Mouse (Mus musculus): Measurements from ENCODE around the gene Tprgl. TPM values are rescaled to one million over a fixed set of nuclear protein-coding genes. Genes with fewer than 3 reads are reported as not detected.
A peak's percentile ranks its signal among the peaks of the same experiment; 100 is the strongest.

The Tprgl gene
- polyA plus RNA-seq (2015; fragmentation: Nextera tagmentation; extraction: Ambion mirVana): 164 and 171 TPM in 2 replicates

GRCm38 (mm10) chr4:154160538-154161390 is at the start of gene Tprgl:
Gene Tprgl, minus strand, starts transcription at chr4:154160666.
- peak; percentile 98 for ATAC-seq (replicated peaks)
- no peaks in the 10 kb centered on the region for H3K27me3 ChIP-seq
- peak within 1 kb of the TSS; percentile 72 for H3K9ac ChIP-seq (replicated peaks)
- peak within 1 kb of the TSS; percentile 81 for H3K4me3 ChIP-seq
- H3K4me2 ChIP-seq (replicated peaks): peak within 1 kb of the TSS; percentile 90
- peaks cover 19% of the 10 kb centered on the region for H3K4me1 ChIP-seq
- under 1% methylated on average over 58 of the region's 75 CpGs for WGBS
- peaks cover 30% of the 10 kb centered on the region for H3K36me3 ChIP-seq
- H3K9me3 ChIP-seq: no peaks in the 10 kb centered on the region
- peak within 1 kb of the TSS; percentile 58 for H3K27ac ChIP-seq (replicated peaks)

- no peak overlapping the region for H3K9ac ChIP-seq (replicated peaks)
- no peak overlapping the region for H3K4me3 ChIP-seq
- H3K9me3 ChIP-seq: no peaks in the 10 kb centered on the region
- H3K27me3 ChIP-seq: no peaks in the 10 kb centered on the region
- H3K36me3 ChIP-seq: no peaks in the 10 kb centered on the region
- H3K4me2 ChIP-seq (replicated peaks): no peak overlapping the region
- H3K27ac ChIP-seq (replicated peaks): no peak overlapping the region
- ATAC-seq (replicated peaks): no peak
- 13% methylated on average over 3 of the region's 3 CpGs for WGBS
- H3K4me1 ChIP-seq: 0 out of 2 replicates have a peak, but pooled peaks cover 7% of the 10 kb centered on the region
Measured at GRCm38 (mm10) chr4:154209825-154210224, 49.4 kb upstream of the Tprgl start.

GRCm38 (mm10) chr4:154209054-154209453 is 48.6 kb upstream of the Tprgl start:
- WGBS: 72% methylated on average over 6 of the region's 6 CpGs
- H3K9ac ChIP-seq (replicated peaks): no peak overlapping the region
- H3K27me3 ChIP-seq: no peaks in the 10 kb centered on the region
- ATAC-seq (replicated peaks): no peak
- H3K9me3 ChIP-seq: no peaks in the 10 kb centered on the region
- H3K4me1 ChIP-seq: 0 out of 2 replicates have a peak, but pooled peaks cover 7% of the 10 kb centered on the region
- no peak overlapping the region for H3K4me3 ChIP-seq
- no peak overlapping the region for H3K4me2 ChIP-seq (replicated peaks)
- H3K27ac ChIP-seq (replicated peaks): no peak overlapping the region
- H3K36me3 ChIP-seq: no peaks in the 10 kb centered on the region

GRCm38 (mm10) chr4:154207261-154207660 is 46.8 kb upstream of the Tprgl start:
- no peak overlapping the region for H3K4me3 ChIP-seq
- H3K36me3 ChIP-seq: no peaks in the 10 kb centered on the region
- ATAC-seq (replicated peaks): peak; percentile 68
- H3K27ac ChIP-seq (replicated peaks): no peak overlapping the region
- H3K9me3 ChIP-seq: no peaks in the 10 kb centered on the region
- H3K4me2 ChIP-seq (replicated peaks): no peak overlapping the region
- H3K9ac ChIP-seq (replicated peaks): no peak overlapping the region
- WGBS: 10% methylated on average over 5 of the region's 5 CpGs
- no peaks in the 10 kb centered on the region for H3K27me3 ChIP-seq
- no peaks in the 10 kb centered on the region for H3K4me1 ChIP-seq

- no peaks in the 10 kb centered on the region for H3K36me3 ChIP-seq
- no peak for ATAC-seq (replicated peaks)
- no peaks in the 10 kb centered on the region for H3K27me3 ChIP-seq
- no peaks in the 10 kb centered on the region for H3K9me3 ChIP-seq
- H3K4me3 ChIP-seq: no peak overlapping the region
- H3K9ac ChIP-seq (replicated peaks): no peak overlapping the region
- no peaks in the 10 kb centered on the region for H3K4me1 ChIP-seq
- H3K4me2 ChIP-seq (replicated peaks): no peak overlapping the region
- 71% methylated on average over 5 of the region's 5 CpGs for WGBS
- no peak overlapping the region for H3K27ac ChIP-seq (replicated peaks)
Measured at GRCm38 (mm10) chr4:154205392-154205791, 44.9 kb upstream of the Tprgl start.

- Histone ChIP-seq H3K27me3 (no peaks in the 10 kb centered on the region), H3K36me3 (no peaks in the 10 kb centered on the region), H3K4me3 (no peak overlapping the region), H3K27ac (replicated peaks) (no peak overlapping the region), H3K4me2 (replicated peaks) (no peak overlapping the region), H3K9ac (replicated peaks) (no peak overlapping the region), H3K9me3 (no peaks in the 10 kb centered on the region), H3K4me1 (no peaks in the 10 kb centered on the region)
- WGBS: 79% methylated on average over 7 of the region's 7 CpGs
- no peak for ATAC-seq (replicated peaks)
Measured at GRCm38 (mm10) chr4:154204532-154204931, 44.1 kb upstream of the Tprgl start.

- no peak overlapping the region for H3K27ac ChIP-seq (replicated peaks)
- H3K9me3 ChIP-seq: no peaks in the 10 kb centered on the region
- no peak overlapping the region for H3K4me2 ChIP-seq (replicated peaks)
- WGBS: 51% methylated on average over 5 of the region's 5 CpGs
- H3K4me1 ChIP-seq: peaks cover 5% of the 10 kb centered on the region; the same call in 1 of the 2 replicates
- no peak overlapping the region for H3K4me3 ChIP-seq
- ATAC-seq (replicated peaks): no peak
- H3K9ac ChIP-seq (replicated peaks): no peak overlapping the region
- H3K27me3 ChIP-seq: no peaks in the 10 kb centered on the region
- no peaks in the 10 kb centered on the region for H3K36me3 ChIP-seq
Measured at GRCm38 (mm10) chr4:154201511-154201910, 41.0 kb upstream of the Tprgl start.

- H3K4me2 ChIP-seq (replicated peaks): no peak overlapping the region
- no peaks in the 10 kb centered on the region for H3K9me3 ChIP-seq
- peaks cover 5% of the 10 kb centered on the region; the same call in 1 of the 2 replicates for H3K4me1 ChIP-seq
- H3K27me3 ChIP-seq: no peaks in the 10 kb centered on the region
- H3K36me3 ChIP-seq: no peaks in the 10 kb centered on the region
- no peak overlapping the region for H3K9ac ChIP-seq (replicated peaks)
- no peak overlapping the region for H3K4me3 ChIP-seq
- no peak for ATAC-seq (replicated peaks)
- no peak overlapping the region for H3K27ac ChIP-seq (replicated peaks)
- 12% methylated on average over 7 of the region's 7 CpGs for WGBS
Measured at GRCm38 (mm10) chr4:154198377-154198961, 38.0 kb upstream of the Tprgl start.

- H3K4me3 ChIP-seq: no peak overlapping the region
- H3K4me1 ChIP-seq: peaks cover 5% of the 10 kb centered on the region; the same call in 1 of the 2 replicates
- no peak overlapping the region for H3K27ac ChIP-seq (replicated peaks)
- no peaks in the 10 kb centered on the region for H3K27me3 ChIP-seq
- 51% methylated on average over 6 of the region's 6 CpGs for WGBS
- H3K9ac ChIP-seq (replicated peaks): no peak overlapping the region
- no peaks in the 10 kb centered on the region for H3K36me3 ChIP-seq
- H3K9me3 ChIP-seq: no peaks in the 10 kb centered on the region
- no peak overlapping the region for H3K4me2 ChIP-seq (replicated peaks)
- no peak for ATAC-seq (replicated peaks)
Measured at GRCm38 (mm10) chr4:154197961-154198360, 37.5 kb upstream of the Tprgl start.

GRCm38 (mm10) chr4:154188948-154189347 is 28.5 kb upstream of the Tprgl start:
- no peak for ATAC-seq (replicated peaks)
- WGBS: 83% methylated on average over 8 of the region's 8 CpGs
- no peak overlapping the region for H3K9ac ChIP-seq (replicated peaks)

GRCm38 (mm10) chr4:154186002-154186537 is 25.6 kb upstream of the Tprgl start:
- Histone ChIP-seq H3K27ac (replicated peaks) (no peak overlapping the region), H3K36me3 (no peaks in the 10 kb centered on the region), H3K4me2 (replicated peaks) (no peak overlapping the region), H3K4me3 (no peak overlapping the region), H3K27me3 (no peaks in the 10 kb centered on the region), H3K9ac (replicated peaks) (no peak overlapping the region), H3K4me1 (no peaks in the 10 kb centered on the region), H3K9me3 (no peaks in the 10 kb centered on the region)
- 87% methylated on average over 11 of the region's 11 CpGs for WGBS
- no peak for ATAC-seq (replicated peaks)

More at GRCm38 (mm10) chr4:154188948-154189347, 28.5 kb upstream of the Tprgl start:
- H3K4me3 ChIP-seq: no peak overlapping the region
- no peak overlapping the region for H3K27ac ChIP-seq (replicated peaks)
- no peak overlapping the region for H3K4me2 ChIP-seq (replicated peaks)
- H3K36me3 ChIP-seq: no peaks in the 10 kb centered on the region
- H3K27me3 ChIP-seq: no peaks in the 10 kb centered on the region
- H3K4me1 ChIP-seq: no peaks in the 10 kb centered on the region
- no peaks in the 10 kb centered on the region for H3K9me3 ChIP-seq

GRCm38 (mm10) chr4:154185001-154185400 is 24.5 kb upstream of the Tprgl start:
- H3K9me3 ChIP-seq: no peaks in the 10 kb centered on the region
- no peaks in the 10 kb centered on the region for H3K4me1 ChIP-seq
- H3K9ac ChIP-seq (replicated peaks): no peak overlapping the region
- no peak overlapping the region for H3K27ac ChIP-seq (replicated peaks)
- no peaks in the 10 kb centered on the region for H3K27me3 ChIP-seq
- 72% methylated on average over 5 of the region's 5 CpGs for WGBS
- no peak overlapping the region for H3K4me2 ChIP-seq (replicated peaks)
- no peak for ATAC-seq (replicated peaks)
- no peaks in the 10 kb centered on the region for H3K36me3 ChIP-seq
- H3K4me3 ChIP-seq: no peak overlapping the region
